Mouse (Mus musculus) adrenal gland, adult 2 months (tissue): ENCODE measurements around the gene Clec4b2. TPM values are rescaled to one million over a fixed set of nuclear protein-coding genes. Genes with fewer than 3 reads are reported as not detected.
"Not testable (repeated sequence)": the region's sequence is repeated elsewhere in the genome, so short reads cannot be mapped to it uniquely, and the experiment has no call there.

Source experiments
- DNase-seq: peaks from one replicate; pipeline ENCODE4 v3.0.0; 2021
- long read RNA-seq: library from polyadenylated mRNA; stranded (forward); transcript quantifications from one replicate; pipeline ENCODE4 v2.0.0, GENCODE M21; 2021
- polyA plus RNA-seq: library from polyadenylated mRNA; depleted of rRNA; stranded (reverse); fragments of >200 nt; gene quantifications from 2 replicates; pipeline ENCODE4 v1.2.3, GENCODE M21; 2012; rRNA removed
- total RNA-seq, 2 experiments: library from RNA; stranded (reverse); gene quantifications; 2 replicates each; pipeline ENCODE4 v1.2.3; 2021

Clec4b2 gene
- under 1 TPM in 1 of 2 experiments, not detected in 1; 0.35 TPM for total RNA-seq
- polyA plus RNA-seq, result not detected in 2 replicates
- long read RNA-seq, result 0 reads

GRCm38 (mm10) chr6:123172593-123172992, at the start of gene Clec4b2:
Gene Clec4b2, plus strand, starts transcription at chr6:123172893.
- DNase-seq, result no peak

DNA sequence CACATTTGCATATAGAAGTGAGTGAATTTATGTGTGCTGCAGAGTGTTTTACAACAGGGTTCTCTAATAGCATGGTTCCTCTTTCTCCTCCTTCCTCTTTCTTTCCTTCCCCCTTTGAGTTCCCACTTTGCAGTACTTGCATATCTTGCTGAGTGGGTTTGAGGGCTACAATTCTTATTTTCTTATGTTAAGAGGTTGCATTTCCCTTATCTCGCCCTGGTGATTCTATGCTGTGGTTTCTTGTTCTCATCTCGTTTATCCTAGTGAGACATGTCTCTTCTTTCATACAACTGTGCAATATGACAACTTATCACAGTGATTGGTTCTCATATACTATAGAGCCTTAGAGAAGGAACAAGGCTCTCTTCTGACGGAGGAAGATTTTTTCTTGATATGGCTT, 49.5 kb upstream of the Clec4b2 start:
- no peak for DNase-seq

- no peak for DNase-seq
Observed at GRCm38 (mm10) chr6:123127173-123127572, 45.5 kb upstream of the Clec4b2 start.

GRCm38 (mm10) chr6:123137766-123138526, 34.7 kb upstream of the Clec4b2 start:
- DNase-seq, result not testable (repeated sequence)

DNA sequence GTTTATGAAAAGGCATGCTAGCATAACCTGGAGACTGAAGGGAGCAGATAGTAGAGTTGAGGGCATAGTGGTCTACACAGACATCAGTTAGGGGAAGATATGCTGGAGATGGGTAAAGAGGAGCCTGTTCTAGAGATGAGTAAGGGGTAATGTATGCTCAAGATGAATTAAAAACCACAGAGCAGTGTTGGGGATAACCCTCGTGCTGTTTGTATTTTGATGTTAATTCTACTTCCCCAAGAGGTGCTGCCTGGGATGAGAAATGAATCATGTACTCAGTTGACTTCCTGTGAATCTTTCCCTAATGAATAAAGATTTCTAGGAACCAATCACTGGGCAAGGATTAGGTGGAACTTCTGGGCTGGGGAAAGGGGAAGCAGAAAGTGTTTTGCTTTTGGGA, 2.6 kb upstream of the Clec4b2 start:
- no peak for DNase-seq

- no peak for DNase-seq
Observed at GRCm38 (mm10) chr6:123171040-123171439, 1.7 kb upstream of the Clec4b2 start.

DNA sequence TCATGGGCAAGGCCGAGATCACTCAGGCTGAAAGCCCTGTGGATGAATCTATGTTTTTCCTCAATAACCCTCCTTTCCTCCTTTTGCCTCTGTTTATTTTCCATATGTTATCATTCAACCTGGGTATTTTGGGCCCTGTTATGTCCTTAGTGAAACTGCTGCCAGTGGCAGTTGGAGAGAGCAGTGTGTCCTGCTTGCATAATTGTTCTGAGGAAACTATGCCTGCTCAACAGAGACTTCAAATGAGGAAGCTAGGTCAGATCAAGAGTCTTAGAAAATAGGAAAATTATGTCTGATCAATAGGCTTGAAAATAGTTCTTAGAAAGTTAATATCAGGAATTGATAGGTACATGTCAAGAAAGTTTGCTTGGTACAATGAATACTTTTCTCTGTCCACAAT, 2.9 kb downstream of the Clec4b2 start:
- DNase-seq, result no peak

- DNase-seq, result not testable (repeated sequence)
Observed at GRCm38 (mm10) chr6:123184862-123185261, 12.2 kb downstream of the Clec4b2 start.

DNA sequence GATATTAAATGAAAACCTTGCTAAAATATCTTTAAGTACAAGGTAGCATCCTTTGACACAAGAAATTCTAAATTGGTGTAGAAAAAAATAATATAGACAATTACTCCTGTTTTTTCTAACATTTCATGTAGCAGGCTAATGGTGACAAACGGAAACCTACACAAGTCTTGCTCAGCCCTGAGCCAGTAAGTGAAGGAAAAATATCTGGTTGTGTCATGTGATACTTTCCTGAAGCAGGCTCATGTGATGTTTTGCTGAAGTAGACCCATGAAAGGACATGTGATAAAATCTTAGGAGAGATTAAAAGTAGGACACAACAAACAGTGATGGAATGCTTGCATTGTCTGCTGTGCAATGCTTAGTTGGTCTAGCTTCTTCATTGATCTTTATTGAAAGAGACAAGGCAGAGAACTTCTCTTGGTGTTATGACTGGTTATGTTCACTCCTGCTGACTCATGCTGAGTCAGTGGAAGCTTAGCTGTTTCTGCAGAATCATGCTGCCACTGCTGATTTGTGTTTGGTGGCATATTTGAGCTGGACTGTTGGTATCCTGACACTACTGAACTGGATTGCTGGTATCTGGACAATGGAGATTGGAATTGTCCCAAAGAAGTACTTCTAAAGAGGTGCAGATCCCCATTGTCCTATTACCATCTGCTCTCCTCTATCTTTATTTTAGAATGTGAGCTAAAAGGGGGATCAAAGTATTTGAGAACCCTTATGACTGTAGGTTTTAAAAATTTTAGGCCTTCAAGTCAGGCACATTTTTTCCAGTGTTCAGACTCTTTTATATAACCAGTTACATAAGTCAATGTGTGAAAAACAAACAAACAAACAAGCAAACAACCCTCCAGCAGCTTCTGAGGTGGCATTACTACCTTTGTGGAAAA, 34.7 kb downstream of the Clec4b2 start:
- no peak for DNase-seq

GRCm38 (mm10) chr6:123208077-123208439, 35.4 kb downstream of the Clec4b2 start:
- DNase-seq, result not testable (repeated sequence)

DNA sequence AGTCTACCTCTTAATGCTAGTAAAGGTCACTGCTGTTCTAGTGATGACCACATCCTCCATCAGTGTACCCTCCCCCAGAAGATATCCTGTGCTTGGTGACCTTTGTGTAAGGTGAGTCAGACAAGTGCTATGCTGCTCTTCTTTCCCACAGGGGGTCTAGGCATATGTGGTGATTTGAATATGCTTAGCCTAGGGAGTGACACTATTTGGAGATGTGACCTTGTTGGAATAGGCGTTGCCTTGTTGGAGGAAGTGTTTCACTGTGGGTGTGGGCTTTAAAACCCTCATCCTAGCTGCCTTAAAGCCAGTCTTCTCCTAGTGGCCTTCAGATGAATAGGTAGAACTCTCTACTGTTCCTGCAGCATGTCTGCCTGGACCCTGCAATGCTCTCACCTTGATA, 39.0 kb downstream of the Clec4b2 start:
- DNase-seq, result no peak

DNA sequence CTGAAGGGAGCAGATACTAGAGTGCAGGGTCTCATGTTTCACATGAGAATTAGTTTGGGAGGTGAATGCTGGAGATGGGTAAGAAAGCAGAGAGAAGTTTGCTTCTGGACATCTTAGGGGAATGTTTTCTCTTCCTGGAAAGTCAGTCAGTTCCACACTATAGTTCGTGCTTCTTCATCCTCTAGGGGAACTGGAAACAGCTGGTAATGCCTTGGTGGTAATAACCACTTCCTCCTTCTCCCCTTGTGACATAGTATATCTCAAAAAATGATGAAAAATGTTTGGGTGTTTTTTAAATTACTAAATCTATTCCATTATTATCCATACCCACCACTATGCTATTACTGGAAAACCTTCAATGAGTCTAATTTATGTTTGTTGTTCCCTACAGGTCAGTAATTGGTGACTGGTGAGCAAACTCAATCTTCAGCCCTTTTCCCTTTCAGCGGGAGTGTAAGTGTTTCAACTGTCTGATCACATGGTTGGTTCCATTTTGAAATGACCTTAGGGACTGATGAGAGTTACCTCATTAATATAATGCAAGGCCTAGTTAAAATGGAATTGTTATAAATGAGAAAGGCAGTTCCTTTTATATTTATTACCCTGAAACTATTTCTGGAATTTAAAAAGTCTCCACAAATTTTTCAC, 55.0 kb downstream of the Clec4b2 start:
- DNase-seq, result no peak

GRCm38 (mm10) chr6:123229644-123230043, 57.0 kb downstream of the Clec4b2 start, which contains the start of gene Clec4n:
Gene Clec4n, plus strand, starts transcription at chr6:123229843.
- no peak for DNase-seq

- DNase-seq, result no peak
Observed at GRCm38 (mm10) chr6:123231149-123231548, 58.5 kb downstream of the Clec4b2 start.

DNA sequence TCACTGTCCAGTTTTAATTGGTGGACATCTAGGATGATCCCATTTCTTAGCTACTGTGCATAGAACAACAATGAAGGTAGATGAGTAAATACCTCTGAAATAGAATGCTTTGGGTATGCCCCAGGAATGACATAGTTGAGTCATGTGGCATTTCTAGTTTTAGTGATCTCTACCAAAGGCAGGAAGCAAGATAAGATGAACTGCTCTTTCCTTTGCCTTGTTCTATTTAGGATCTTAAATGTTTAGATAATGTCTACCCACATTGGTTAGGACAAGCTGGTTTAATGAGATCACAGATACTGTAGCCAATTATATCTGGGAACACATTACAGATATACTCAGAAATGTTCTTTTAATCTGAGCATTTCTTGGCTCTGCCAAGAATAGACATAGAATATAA, 64.9 kb downstream of the Clec4b2 start:
- no peak for DNase-seq

DNA sequence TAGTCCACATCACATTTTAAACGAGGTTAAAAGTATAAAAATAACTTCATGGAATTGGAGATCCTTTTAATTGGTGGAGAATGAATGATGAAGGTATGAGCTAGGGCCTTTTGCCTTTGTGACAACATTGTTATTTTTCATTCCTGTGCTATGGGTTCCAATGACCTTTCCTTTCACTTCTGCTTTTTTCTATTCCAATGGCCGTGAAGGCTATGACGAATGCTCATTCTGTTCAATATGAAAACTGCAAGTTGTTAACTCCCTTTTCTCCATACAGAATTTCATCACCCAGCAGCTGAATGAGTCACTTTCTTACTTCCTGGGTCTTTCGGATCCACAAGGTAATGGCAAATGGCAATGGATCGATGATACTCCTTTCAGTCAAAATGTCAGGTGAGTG, 71.5 kb downstream of the Clec4b2 start:
- no peak for DNase-seq

GRCm38 (mm10) chr6:123248862-123249261, 76.2 kb downstream of the Clec4b2 start:
- DNase-seq, result not testable (repeated sequence)

DNA sequence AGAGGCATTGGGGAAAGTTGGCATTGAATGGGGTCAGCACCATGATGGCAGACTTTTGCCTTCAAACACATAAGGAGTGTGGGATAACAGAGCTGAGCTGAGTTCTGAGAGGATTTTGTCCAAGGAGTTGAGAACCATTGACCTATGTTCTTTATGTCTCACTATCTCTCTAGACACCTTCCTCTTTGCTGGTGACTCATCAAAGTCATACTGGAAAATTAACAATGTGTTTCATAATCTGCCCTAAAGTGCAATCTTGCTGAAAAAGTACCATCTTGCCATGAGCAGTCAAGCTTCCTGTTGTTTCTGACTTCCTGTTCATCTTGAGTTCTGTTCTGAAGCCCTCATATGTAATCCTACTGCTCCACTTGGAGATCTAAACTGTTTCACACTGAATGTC, 80.0 kb downstream of the Clec4b2 start:
- DNase-seq, result no peak
